Mouse (Mus musculus): ENCODE data around the gene Med21. TPM values are rescaled to one million over a fixed set of nuclear protein-coding genes. Genes with fewer than 3 reads are reported as not detected.

Med21 gene
- 116 and 119 TPM in 2 replicates for polyA plus RNA-seq (2015; fragmentation: Nextera tagmentation; extraction: Ambion mirVana)

GRCm38 (mm10) chr6:146642276-146643183 is at the start of gene Med21, which contains the start of gene Tm7sf3:
Med21 (plus strand) TSS chr6:146642547.
Tm7sf3 (minus strand) TSS chr6:146642824.
- Histone ChIP-seq H3K36me3 (no peaks in the 10 kb centered on the region), H3K27ac (peak within 1 kb of the TSS; percentile 80), H3K27me3 (no peaks in the 10 kb centered on the region), H3K4me3 (replicated peaks) (peak within 1 kb of the TSS; percentile 85), H3K9me3 (no peaks in the 10 kb centered on the region), H3K4me1 (replicated peaks) (peaks cover 9% of the 10 kb centered on the region), H3K4me2 (replicated peaks) (peak within 1 kb of the TSS; percentile 87), H3K9ac (replicated peaks) (peak within 1 kb of the TSS; percentile 83)
- under 1% methylated on average over 59 of the region's 60 CpGs for WGBS
- ATAC-seq: peak; percentile 98

GRCm38 (mm10) chr6:146602601-146603000 is 39.7 kb upstream of the Med21 start:
- H3K9ac ChIP-seq (replicated peaks): no peak overlapping the region
- no peaks in the 10 kb centered on the region for H3K4me1 ChIP-seq (replicated peaks)
- H3K9me3 ChIP-seq: no peaks in the 10 kb centered on the region
- H3K36me3 ChIP-seq: peaks cover 81% of the 10 kb centered on the region
- no peak overlapping the region for H3K4me2 ChIP-seq (replicated peaks)
- H3K4me3 ChIP-seq (replicated peaks): no peak overlapping the region
- 79% methylated on average over 4 of the region's 4 CpGs for WGBS
- H3K27me3 ChIP-seq: no peaks in the 10 kb centered on the region
- no peak for ATAC-seq
- H3K27ac ChIP-seq: no peak overlapping the region

- Histone ChIP-seq H3K36me3 (peaks cover 83% of the 10 kb centered on the region), H3K9ac (replicated peaks) (no peak overlapping the region), H3K9me3 (no peaks in the 10 kb centered on the region), H3K4me1 (replicated peaks) (no peaks in the 10 kb centered on the region), H3K4me2 (replicated peaks) (no peak overlapping the region), H3K27me3 (no peaks in the 10 kb centered on the region), H3K27ac (no peak overlapping the region), H3K4me3 (replicated peaks) (no peak overlapping the region)
- 82% methylated on average over 10 of the region's 10 CpGs for WGBS
- no peak for ATAC-seq
Measured at GRCm38 (mm10) chr6:146603651-146604050, 38.7 kb upstream of the Med21 start.

- ATAC-seq: no peak
Measured at GRCm38 (mm10) chr6:146611385-146611784, 31.0 kb upstream of the Med21 start.

GRCm38 (mm10) chr6:146611897-146612296 is 30.4 kb upstream of the Med21 start:
- H3K9me3 ChIP-seq: no peaks in the 10 kb centered on the region
- H3K4me2 ChIP-seq (replicated peaks): no peak overlapping the region
- no peak overlapping the region for H3K9ac ChIP-seq (replicated peaks)
- H3K4me1 ChIP-seq (replicated peaks): no peaks in the 10 kb centered on the region
- no peak for ATAC-seq
- WGBS: 94% methylated on average over 7 of the region's 7 CpGs
- peaks cover 76% of the 10 kb centered on the region for H3K36me3 ChIP-seq
- no peak overlapping the region for H3K4me3 ChIP-seq (replicated peaks)
- no peaks in the 10 kb centered on the region for H3K27me3 ChIP-seq
- H3K27ac ChIP-seq: no peak overlapping the region

More at GRCm38 (mm10) chr6:146611385-146611784, 31.0 kb upstream of the Med21 start:
- Histone ChIP-seq H3K4me3 (replicated peaks) (no peak overlapping the region), H3K9me3 (no peaks in the 10 kb centered on the region), H3K36me3 (peaks cover 76% of the 10 kb centered on the region), H3K27me3 (no peaks in the 10 kb centered on the region), H3K9ac (replicated peaks) (no peak overlapping the region), H3K4me1 (replicated peaks) (no peaks in the 10 kb centered on the region), H3K4me2 (replicated peaks) (no peak overlapping the region), H3K27ac (no peak overlapping the region)
- 86% methylated on average over 6 of the region's 6 CpGs for WGBS

GRCm38 (mm10) chr6:146612736-146613135 is 29.6 kb upstream of the Med21 start:
- Histone ChIP-seq H3K9ac (replicated peaks) (no peak overlapping the region), H3K27me3 (no peaks in the 10 kb centered on the region), H3K4me1 (replicated peaks) (no peaks in the 10 kb centered on the region), H3K4me2 (replicated peaks) (no peak overlapping the region), H3K4me3 (replicated peaks) (no peak overlapping the region), H3K36me3 (peaks cover 78% of the 10 kb centered on the region), H3K9me3 (no peaks in the 10 kb centered on the region), H3K27ac (no peak overlapping the region)
- 93% methylated on average over 5 of the region's 5 CpGs for WGBS
- no peak for ATAC-seq

GRCm38 (mm10) chr6:146613907-146614306 is 28.4 kb upstream of the Med21 start:
- ATAC-seq: no peak
- no peaks in the 10 kb centered on the region for H3K9me3 ChIP-seq
- H3K4me3 ChIP-seq (replicated peaks): no peak overlapping the region
- WGBS: 98% methylated on average over 5 of the region's 5 CpGs
- H3K36me3 ChIP-seq: peaks cover 82% of the 10 kb centered on the region
- H3K27me3 ChIP-seq: no peaks in the 10 kb centered on the region
- no peak overlapping the region for H3K9ac ChIP-seq (replicated peaks)
- no peaks in the 10 kb centered on the region for H3K4me1 ChIP-seq (replicated peaks)
- H3K4me2 ChIP-seq (replicated peaks): no peak overlapping the region
- no peak overlapping the region for H3K27ac ChIP-seq

GRCm38 (mm10) chr6:146614541-146614940 is 27.8 kb upstream of the Med21 start:
- no peak overlapping the region for H3K27ac ChIP-seq

GRCm38 (mm10) chr6:146615891-146616290 is 26.5 kb upstream of the Med21 start:
- Histone ChIP-seq H3K4me2 (replicated peaks) (no peak overlapping the region), H3K4me1 (replicated peaks) (no peaks in the 10 kb centered on the region), H3K9me3 (no peaks in the 10 kb centered on the region), H3K36me3 (peaks cover 69% of the 10 kb centered on the region), H3K27ac (no peak overlapping the region), H3K9ac (replicated peaks) (no peak overlapping the region), H3K4me3 (replicated peaks) (no peak overlapping the region), H3K27me3 (no peaks in the 10 kb centered on the region)
- no peak for ATAC-seq
- WGBS: 93% methylated on average over 8 of the region's 8 CpGs

More at GRCm38 (mm10) chr6:146614541-146614940, 27.8 kb upstream of the Med21 start:
- Histone ChIP-seq H3K27me3 (no peaks in the 10 kb centered on the region), H3K4me1 (replicated peaks) (no peaks in the 10 kb centered on the region), H3K9ac (replicated peaks) (no peak overlapping the region), H3K4me2 (replicated peaks) (no peak overlapping the region), H3K4me3 (replicated peaks) (no peak overlapping the region), H3K36me3 (peaks cover 79% of the 10 kb centered on the region), H3K9me3 (no peaks in the 10 kb centered on the region)
- 91% methylated on average over 5 of the region's 5 CpGs for WGBS
- no peak for ATAC-seq

GRCm38 (mm10) chr6:146616670-146617069 is 25.7 kb upstream of the Med21 start:
- H3K36me3 ChIP-seq: peaks cover 67% of the 10 kb centered on the region
- 91% methylated on average over 2 of the region's 2 CpGs for WGBS
- no peak for ATAC-seq
- H3K4me1 ChIP-seq (replicated peaks): no peaks in the 10 kb centered on the region
- no peaks in the 10 kb centered on the region for H3K27me3 ChIP-seq
- H3K4me3 ChIP-seq (replicated peaks): no peak overlapping the region
- H3K27ac ChIP-seq: no peak overlapping the region
- no peak overlapping the region for H3K9ac ChIP-seq (replicated peaks)
- no peak overlapping the region for H3K4me2 ChIP-seq (replicated peaks)
- no peaks in the 10 kb centered on the region for H3K9me3 ChIP-seq

GRCm38 (mm10) chr6:146628123-146628522 is 14.2 kb upstream of the Med21 start:
- H3K9ac ChIP-seq (replicated peaks): no peak overlapping the region
- no peak overlapping the region for H3K4me3 ChIP-seq (replicated peaks)
- H3K27ac ChIP-seq: no peak overlapping the region
- no peaks in the 10 kb centered on the region for H3K9me3 ChIP-seq
- H3K27me3 ChIP-seq: no peaks in the 10 kb centered on the region
- H3K4me2 ChIP-seq (replicated peaks): no peak overlapping the region
- peaks cover 4% of the 10 kb centered on the region; the same call in 1 of the 2 replicates for H3K36me3 ChIP-seq
- peak; percentile 64 for ATAC-seq
- H3K4me1 ChIP-seq (replicated peaks): peaks cover 16% of the 10 kb centered on the region
- 64% methylated on average over 3 of the region's 3 CpGs for WGBS

All from midbrain, embryonic 13.5 days (tissue).